Mouse (Mus musculus): ENCODE data around the gene Arr3.

DNA sequence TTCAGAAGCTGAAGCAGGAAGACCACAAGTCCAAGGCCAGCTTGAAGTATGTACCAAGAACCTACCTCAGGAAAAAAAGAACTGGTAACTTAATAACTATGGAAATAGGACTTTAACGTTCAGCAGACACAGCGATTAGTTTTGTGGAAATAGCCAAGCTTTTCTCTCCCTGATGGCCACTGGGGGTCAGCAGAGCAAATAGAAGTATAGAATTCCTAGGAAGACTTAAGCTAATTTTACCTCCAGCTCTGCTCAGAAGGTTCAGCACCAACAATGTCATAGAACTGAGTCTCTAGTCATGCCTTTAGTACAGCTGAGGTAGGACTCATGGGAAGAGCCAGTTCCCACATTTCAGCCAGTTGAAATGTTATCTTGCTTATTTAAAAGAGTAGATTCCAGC lies 16.1 kb downstream of the Arr3 start:
- no peak for TF ChIP-seq CTCF (IDR thresholded peaks at IDR 0.05; ENCODE audit: low read depth, low read length)
- TF ChIP-seq POLR2AphosphoS5 (IDR thresholded peaks at IDR 0.05; ENCODE audit: insufficient replicate concordance, low read depth, low read length) = no peak
- TF ChIP-seq TAL1 (conservative IDR thresholded peaks at IDR 0.05; ENCODE audit: low read depth, low read length) = no peak
- no peak for TF ChIP-seq GATA1 (IDR thresholded peaks at IDR 0.05; ENCODE audit: borderline replicate concordance, low read length)

All from G1E (cell line).